Mouse (Mus musculus): Measurements from ENCODE around the gene Cmbl. TPM values are rescaled to one million over a fixed set of nuclear protein-coding genes. Genes with fewer than 3 reads are reported as not detected.
A peak's percentile ranks its signal among the peaks of the same experiment; 100 is the strongest.

The Cmbl gene
- 9.7 and 12.4 TPM in 2 replicates for polyA plus RNA-seq (2014; fragmentation: Nextera tagmentation; extraction: Ambion mirVana)

DNA sequence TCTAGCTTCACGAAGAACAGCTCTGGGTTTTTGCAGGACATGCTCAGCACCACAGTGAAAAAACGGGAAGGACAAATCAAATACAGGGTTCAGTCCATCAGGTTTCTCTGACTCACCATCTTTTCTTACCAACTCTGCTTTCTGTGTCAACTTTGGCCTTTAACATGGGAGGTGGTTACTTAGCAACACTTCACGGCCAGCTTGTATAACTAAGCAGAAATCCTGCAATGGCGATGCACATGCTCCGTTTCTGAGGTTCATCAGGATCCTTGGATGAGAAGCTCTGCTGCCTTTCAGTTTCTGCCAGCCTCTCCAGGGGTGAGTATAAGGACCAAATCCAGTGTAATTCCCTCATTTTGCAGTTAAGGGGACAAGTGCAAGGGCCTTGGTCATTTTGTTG, at the start of gene Cmbl:
TSS of gene Cmbl (plus strand) at position 206 of the 400 bp plus-strand sequence.
- no peak within 1 kb of the TSS for H3K27ac ChIP-seq (replicated peaks in 1 of 2; ENCODE audit: control insufficient read depth in 1 of 2, insufficient read depth in 1 of 2, low read depth in 2 of 2, low read length in 2 of 2)
- H3K27me3 ChIP-seq (ENCODE audit: control insufficient read depth, insufficient read depth, low read length), result no peaks in the 10 kb centered on the region
- H3K4me3 ChIP-seq (ENCODE audit: control insufficient read depth in 1 of 2, insufficient read depth in 1 of 2, low read depth in 1 of 2, low read length in 2 of 2), result no peak within 1 kb of the TSS
- no peaks in the 10 kb centered on the region for H3K36me3 ChIP-seq (ENCODE audit: control insufficient read depth, insufficient read depth, low read length)
- H3K9ac ChIP-seq (ENCODE audit: low read length), result no peak within 1 kb of the TSS
- peaks cover 20 to 24% of the 10 kb centered on the region in 2 experiments for H3K4me1 ChIP-seq (ENCODE audit: control insufficient read depth in 2 of 2, insufficient read depth in 2 of 2, low read length in 2 of 2)
- peaks cover 6% of the 10 kb centered on the region; the same call in 1 of the 2 replicates for H3K9me3 ChIP-seq (ENCODE audit: control insufficient read depth, low read length)
- 77% methylated on average over 5 of the region's 5 CpGs for WGBS
- H3K4me2 ChIP-seq (ENCODE audit: low read length), result peak within 1 kb of the TSS; percentile 47
- no peak for ATAC-seq (ENCODE audit: insufficient number of reproducible peaks, insufficient read depth, low FRiP score, low read depth)

GRCm38 (mm10) chr15:31517186-31517585, 48.0 kb upstream of the Cmbl start:
- 74% methylated on average over 1 of the region's 1 CpGs for WGBS
- Histone ChIP-seq H3K9me3 (ENCODE audit: control insufficient read depth, low read length) (no peaks in the 10 kb centered on the region), H3K36me3 (ENCODE audit: control insufficient read depth, insufficient read depth, low read length) (no peaks in the 10 kb centered on the region), H3K9ac (ENCODE audit: low read length) (no peak overlapping the region), H3K4me1 (ENCODE audit: control insufficient read depth in 2 of 2, insufficient read depth in 2 of 2, low read length in 2 of 2) (0 out of 4 replicates have a peak, but pooled peaks cover 0 to 3% of the 10 kb centered on the region in 2 experiments), H3K27me3 (ENCODE audit: control insufficient read depth, insufficient read depth, low read length) (no peaks in the 10 kb centered on the region), H3K4me3 (ENCODE audit: control insufficient read depth in 1 of 2, insufficient read depth in 1 of 2, low read depth in 1 of 2, low read length in 2 of 2) (no peak overlapping the region), H3K27ac (replicated peaks in 1 of 2; ENCODE audit: control insufficient read depth in 1 of 2, insufficient read depth in 1 of 2, low read depth in 2 of 2, low read length in 2 of 2) (no peak overlapping the region), H3K4me2 (ENCODE audit: low read length) (no peak overlapping the region)
- no peak for ATAC-seq (ENCODE audit: insufficient number of reproducible peaks, insufficient read depth, low FRiP score, low read depth)

GRCm38 (mm10) chr15:31518371-31518770, 46.8 kb upstream of the Cmbl start:
- ATAC-seq (ENCODE audit: insufficient number of reproducible peaks, insufficient read depth, low FRiP score, low read depth), result no peak
- H3K4me3 ChIP-seq (ENCODE audit: control insufficient read depth in 1 of 2, insufficient read depth in 1 of 2, low read depth in 1 of 2, low read length in 2 of 2), result no peak overlapping the region
- peaks cover 0 to 7% of the 10 kb centered on the region in 2 experiments; a peak in 1 of 4 replicates for H3K4me1 ChIP-seq (ENCODE audit: control insufficient read depth in 2 of 2, insufficient read depth in 2 of 2, low read length in 2 of 2)
- H3K27ac ChIP-seq (replicated peaks in 1 of 2; ENCODE audit: control insufficient read depth in 1 of 2, insufficient read depth in 1 of 2, low read depth in 2 of 2, low read length in 2 of 2), result no peak overlapping the region
- no peaks in the 10 kb centered on the region for H3K9me3 ChIP-seq (ENCODE audit: control insufficient read depth, low read length)
- no peak overlapping the region for H3K9ac ChIP-seq (ENCODE audit: low read length)
- 81% methylated on average over 2 of the region's 2 CpGs for WGBS
- H3K27me3 ChIP-seq (ENCODE audit: control insufficient read depth, insufficient read depth, low read length), result no peaks in the 10 kb centered on the region
- H3K36me3 ChIP-seq (ENCODE audit: control insufficient read depth, insufficient read depth, low read length), result no peaks in the 10 kb centered on the region
- no peak overlapping the region for H3K4me2 ChIP-seq (ENCODE audit: low read length)

GRCm38 (mm10) chr15:31519000-31519399, 46.2 kb upstream of the Cmbl start:
- H3K4me2 ChIP-seq (ENCODE audit: low read length), result no peak overlapping the region
- no peaks in the 10 kb centered on the region for H3K36me3 ChIP-seq (ENCODE audit: control insufficient read depth, insufficient read depth, low read length)
- H3K27ac ChIP-seq (replicated peaks in 1 of 2; ENCODE audit: control insufficient read depth in 1 of 2, insufficient read depth in 1 of 2, low read depth in 2 of 2, low read length in 2 of 2), result no peak overlapping the region
- WGBS, result 76% methylated on average over 5 of the region's 5 CpGs
- H3K4me3 ChIP-seq (ENCODE audit: control insufficient read depth in 1 of 2, insufficient read depth in 1 of 2, low read depth in 1 of 2, low read length in 2 of 2), result no peak overlapping the region
- no peak overlapping the region for H3K9ac ChIP-seq (ENCODE audit: low read length)
- H3K9me3 ChIP-seq (ENCODE audit: control insufficient read depth, low read length), result no peaks in the 10 kb centered on the region
- peaks cover 0 to 9% of the 10 kb centered on the region in 2 experiments; a peak in 1 of 4 replicates for H3K4me1 ChIP-seq (ENCODE audit: control insufficient read depth in 2 of 2, insufficient read depth in 2 of 2, low read length in 2 of 2)
- ATAC-seq (ENCODE audit: insufficient number of reproducible peaks, insufficient read depth, low FRiP score, low read depth), result no peak
- H3K27me3 ChIP-seq (ENCODE audit: control insufficient read depth, insufficient read depth, low read length), result no peaks in the 10 kb centered on the region

GRCm38 (mm10) chr15:31526463-31526862, 38.7 kb upstream of the Cmbl start:
- WGBS, result 90% methylated on average over 1 of the region's 1 CpGs
- Histone ChIP-seq H3K9ac (ENCODE audit: low read length) (no peak overlapping the region), H3K27me3 (ENCODE audit: control insufficient read depth, insufficient read depth, low read length) (no peaks in the 10 kb centered on the region), H3K9me3 (ENCODE audit: control insufficient read depth, low read length) (no peaks in the 10 kb centered on the region), H3K4me2 (ENCODE audit: low read length) (no peak overlapping the region), H3K4me1 (ENCODE audit: control insufficient read depth in 2 of 2, insufficient read depth in 2 of 2, low read length in 2 of 2) (peaks cover 0 to 32% of the 10 kb centered on the region in 2 experiments; a peak in 2 of 4 replicates), H3K36me3 (ENCODE audit: control insufficient read depth, insufficient read depth, low read length) (0 out of 2 replicates have a peak, but pooled peaks cover 4% of the 10 kb centered on the region), H3K4me3 (ENCODE audit: control insufficient read depth in 1 of 2, insufficient read depth in 1 of 2, low read depth in 1 of 2, low read length in 2 of 2) (no peak overlapping the region), H3K27ac (replicated peaks in 1 of 2; ENCODE audit: control insufficient read depth in 1 of 2, insufficient read depth in 1 of 2, low read depth in 2 of 2, low read length in 2 of 2) (no peak overlapping the region)
- ATAC-seq (ENCODE audit: insufficient number of reproducible peaks, insufficient read depth, low FRiP score, low read depth), result no peak

DNA sequence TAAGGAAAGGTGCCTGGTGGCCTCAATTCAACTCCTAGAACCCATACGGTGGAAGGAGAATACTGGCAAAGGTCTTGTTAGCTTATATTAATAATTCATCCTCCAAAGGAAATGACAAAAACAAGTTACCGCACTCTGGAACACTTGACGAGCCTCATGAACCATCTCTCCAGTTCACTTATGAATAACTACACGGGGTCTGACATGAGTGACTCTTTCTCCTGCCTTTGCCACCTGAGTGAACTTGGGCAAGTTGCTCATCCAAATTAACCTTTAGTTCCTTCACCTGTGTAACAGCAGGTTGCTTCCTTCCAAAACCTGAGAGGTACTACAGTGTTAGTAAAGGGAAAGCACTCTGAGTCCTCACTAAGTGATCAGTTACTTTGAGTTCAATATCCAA, 36.7 kb upstream of the Cmbl start:
- 0 out of 2 replicates have a peak, but pooled peaks cover 4% of the 10 kb centered on the region for H3K36me3 ChIP-seq (ENCODE audit: control insufficient read depth, insufficient read depth, low read length)
- H3K27ac ChIP-seq (replicated peaks in 1 of 2; ENCODE audit: control insufficient read depth in 1 of 2, insufficient read depth in 1 of 2, low read depth in 2 of 2, low read length in 2 of 2), result no peak overlapping the region
- H3K4me1 ChIP-seq (ENCODE audit: control insufficient read depth in 2 of 2, insufficient read depth in 2 of 2, low read length in 2 of 2), result peaks cover 2 to 28% of the 10 kb centered on the region in 2 experiments
- H3K9ac ChIP-seq (ENCODE audit: low read length), result no peak overlapping the region
- H3K9me3 ChIP-seq (ENCODE audit: control insufficient read depth, low read length), result no peaks in the 10 kb centered on the region
- H3K27me3 ChIP-seq (ENCODE audit: control insufficient read depth, insufficient read depth, low read length), result no peaks in the 10 kb centered on the region
- 90% methylated on average over 4 of the region's 4 CpGs for WGBS
- ATAC-seq (ENCODE audit: insufficient number of reproducible peaks, insufficient read depth, low FRiP score, low read depth), result no peak
- no peak overlapping the region for H3K4me2 ChIP-seq (ENCODE audit: low read length)
- H3K4me3 ChIP-seq (ENCODE audit: control insufficient read depth in 1 of 2, insufficient read depth in 1 of 2, low read depth in 1 of 2, low read length in 2 of 2), result no peak overlapping the region

- Histone ChIP-seq H3K4me3 (ENCODE audit: control insufficient read depth in 1 of 2, insufficient read depth in 1 of 2, low read depth in 1 of 2, low read length in 2 of 2) (peak overlapping the region in 1 of 2 experiments; percentile 93; a peak in 2 of 4 replicates), H3K9ac (ENCODE audit: low read length) (peak overlapping the region; percentile 97), H3K36me3 (ENCODE audit: control insufficient read depth, insufficient read depth, low read length) (0 out of 2 replicates have a peak, but pooled peaks cover 4% of the 10 kb centered on the region), H3K27me3 (ENCODE audit: control insufficient read depth, insufficient read depth, low read length) (no peaks in the 10 kb centered on the region), H3K4me1 (ENCODE audit: control insufficient read depth in 2 of 2, insufficient read depth in 2 of 2, low read length in 2 of 2) (peaks cover 2 to 23% of the 10 kb centered on the region in 2 experiments), H3K27ac (replicated peaks in 1 of 2; ENCODE audit: control insufficient read depth in 1 of 2, insufficient read depth in 1 of 2, low read depth in 2 of 2, low read length in 2 of 2) (no peak overlapping the region), H3K4me2 (ENCODE audit: low read length) (peak overlapping the region; percentile 91), H3K9me3 (ENCODE audit: control insufficient read depth, low read length) (no peaks in the 10 kb centered on the region)
- WGBS, result 38% methylated on average over 6 of the region's 6 CpGs
- ATAC-seq (ENCODE audit: insufficient number of reproducible peaks, insufficient read depth, low FRiP score, low read depth), result no peak
Observed at GRCm38 (mm10) chr15:31529103-31529502, 36.1 kb upstream of the Cmbl start.
